Mouse (Mus musculus) lung, postnatal 10 days (tissue): ENCODE data around the gene Acot2.
A peak's percentile ranks its signal among the peaks of the same experiment; 100 is the strongest.
"Not testable (repeated sequence)": the region's sequence is repeated elsewhere in the genome, so short reads cannot be mapped to it uniquely, and the experiment has no call there.

Experiments used
- DNase-seq: peaks from one replicate; pipeline ENCODE4 v3.0.0; 2021

Acot2 gene

GRCm38 (mm10) chr12:83998341-83999107 is 10.9 kb downstream of the Acot2 start:
- DNase-seq = no peak

GRCm38 (mm10) chr12:83999237-83999636 is 11.6 kb downstream of the Acot2 start:
- peak; percentile 66 for DNase-seq

- DNase-seq = no peak
Observed at GRCm38 (mm10) chr12:84000418-84000817, 12.8 kb downstream of the Acot2 start.

- DNase-seq = no peak
Observed at GRCm38 (mm10) chr12:84003866-84004265, 16.2 kb downstream of the Acot2 start.

GRCm38 (mm10) chr12:84008251-84008650 is 20.6 kb downstream of the Acot2 start:
- peak; percentile 28 for DNase-seq

GRCm38 (mm10) chr12:84008729-84009128 is 21.1 kb downstream of the Acot2 start:
- DNase-seq = no peak

- DNase-seq = peak; percentile 85
Observed at GRCm38 (mm10) chr12:84009171-84009965, 21.7 kb downstream of the Acot2 start, which contains the start of gene Acot1. TSS of gene Acot1 (plus strand) at chr12:84009490.

- DNase-seq = no peak
Observed at GRCm38 (mm10) chr12:84010201-84010600, 22.5 kb downstream of the Acot2 start.

- peak; percentile 91 for DNase-seq
Observed at GRCm38 (mm10) chr12:84011251-84012040, 23.8 kb downstream of the Acot2 start.

GRCm38 (mm10) chr12:84013130-84013529 is 25.5 kb downstream of the Acot2 start:
- no peak for DNase-seq

- DNase-seq = no peak
Observed at GRCm38 (mm10) chr12:84013701-84014100, 26.0 kb downstream of the Acot2 start.

GRCm38 (mm10) chr12:84020528-84020927 is 32.9 kb downstream of the Acot2 start:
- DNase-seq = peak; percentile 77

GRCm38 (mm10) chr12:84022266-84022665 is 34.6 kb downstream of the Acot2 start:
- not testable (repeated sequence) for DNase-seq

GRCm38 (mm10) chr12:84023052-84023745 is 35.5 kb downstream of the Acot2 start:
- DNase-seq = no peak

GRCm38 (mm10) chr12:84025888-84026287 is 38.2 kb downstream of the Acot2 start:
- no peak for DNase-seq

- not testable (repeated sequence) for DNase-seq
Observed at GRCm38 (mm10) chr12:84028328-84028727, 40.7 kb downstream of the Acot2 start.

- not testable (repeated sequence) for DNase-seq
Observed at GRCm38 (mm10) chr12:84029043-84029442, 41.4 kb downstream of the Acot2 start.

- peak; percentile 85 for DNase-seq
Observed at GRCm38 (mm10) chr12:84030659-84031332, 43.1 kb downstream of the Acot2 start.

- no peak for DNase-seq
Observed at GRCm38 (mm10) chr12:84032854-84033253, 45.2 kb downstream of the Acot2 start.

GRCm38 (mm10) chr12:84033302-84033701 is 45.6 kb downstream of the Acot2 start:
- not testable (repeated sequence) for DNase-seq

GRCm38 (mm10) chr12:84034108-84034507 is 46.4 kb downstream of the Acot2 start:
- no peak for DNase-seq

- peak; percentile 39 for DNase-seq
Observed at GRCm38 (mm10) chr12:84038241-84038640, 50.6 kb downstream of the Acot2 start, which contains the start of gene Acot4. TSS of gene Acot4 (plus strand) at chr12:84038379.
